Mouse (Mus musculus): Measurements from ENCODE around the gene Klhdc3. TPM values are rescaled to one million over a fixed set of nuclear protein-coding genes. Genes with fewer than 3 reads are reported as not detected.

Gene Klhdc3
- total and polyA plus RNA-seq, 2 experiments from 2014 or later: 91.5 to 179 TPM

GRCm38 (mm10) chr17:46644916-46645475 lies 35.7 kb downstream of the Klhdc3 start:
- ATAC-seq: no peak
- H3K27me3 ChIP-seq (ENCODE audit: insufficient read depth, low read length): no peaks in the 10 kb centered on the region

GRCm38 (mm10) chr17:46644152-46644805 lies 36.4 kb downstream of the Klhdc3 start:
- H3K27ac ChIP-seq: no peak overlapping the region
- TF ChIP-seq CTCF (IDR thresholded peaks at IDR 0.05; ENCODE audit: low read depth): no peak
- H3K4me2 ChIP-seq (ENCODE audit: low read depth, low read length): peak overlapping the region; percentile 94
- H3K9ac ChIP-seq (replicated peaks; ENCODE audit: low read length): peak overlapping the region; percentile 77; the same call in 1 of the 2 replicates
- no peaks in the 10 kb centered on the region for H3K27me3 ChIP-seq (ENCODE audit: insufficient read depth, low read length)
- H3K4me3 ChIP-seq (ENCODE audit: low read length): peak overlapping the region; percentile 59
- peaks cover 19% of the 10 kb centered on the region for H3K36me3 ChIP-seq (ENCODE audit: insufficient read depth, low read length)
- DNase-seq (ENCODE audit: low spot score) (no peak), ATAC-seq (no peak)
- 89% methylated on average over 12 of the region's 12 CpGs for WGBS
- peaks cover 8% of the 10 kb centered on the region; the same call in 1 of the 2 replicates for H3K4me1 ChIP-seq (ENCODE audit: insufficient read depth, low read length)
- H3K9me3 ChIP-seq (ENCODE audit: low read length): no peaks in the 10 kb centered on the region

More at GRCm38 (mm10) chr17:46644916-46645475, 35.7 kb downstream of the Klhdc3 start:
- H3K9me3 ChIP-seq (ENCODE audit: low read length): no peaks in the 10 kb centered on the region
- DNase-seq (ENCODE audit: low spot score): no peak
- H3K27ac ChIP-seq: peak overlapping the region; percentile 45; the same call in 1 of the 2 replicates
- peaks cover 17% of the 10 kb centered on the region for H3K36me3 ChIP-seq (ENCODE audit: insufficient read depth, low read length)
- peak overlapping the region; percentile 94 for H3K4me2 ChIP-seq (ENCODE audit: low read depth, low read length)
- no peak for TF ChIP-seq CTCF (IDR thresholded peaks at IDR 0.05; ENCODE audit: low read depth)
- WGBS: 6% methylated on average over 11 of the region's 11 CpGs
- peak overlapping the region; percentile 59 for H3K4me3 ChIP-seq (ENCODE audit: low read length)
- H3K9ac ChIP-seq (replicated peaks; ENCODE audit: low read length): peak overlapping the region; percentile 77
- H3K4me1 ChIP-seq (ENCODE audit: insufficient read depth, low read length): peaks cover 8% of the 10 kb centered on the region; the same call in 1 of the 2 replicates

GRCm38 (mm10) chr17:46642060-46642459 lies 38.7 kb downstream of the Klhdc3 start:
- no peaks in the 10 kb centered on the region for H3K27me3 ChIP-seq (ENCODE audit: insufficient read depth, low read length)
- DNase-seq (ENCODE audit: low spot score) (no peak), ATAC-seq (no peak)
- H3K9ac ChIP-seq (replicated peaks; ENCODE audit: low read length): no peak overlapping the region
- peaks cover 8% of the 10 kb centered on the region; the same call in 1 of the 2 replicates for H3K4me1 ChIP-seq (ENCODE audit: insufficient read depth, low read length)
- H3K36me3 ChIP-seq (ENCODE audit: insufficient read depth, low read length): peaks cover 26% of the 10 kb centered on the region
- no peak overlapping the region for H3K4me2 ChIP-seq (ENCODE audit: low read depth, low read length)
- TF ChIP-seq CTCF (IDR thresholded peaks at IDR 0.05; ENCODE audit: low read depth): no peak
- no peaks in the 10 kb centered on the region for H3K9me3 ChIP-seq (ENCODE audit: low read length)
- no peak overlapping the region for H3K27ac ChIP-seq
- WGBS: 95% methylated on average over 17 of the region's 17 CpGs
- no peak overlapping the region for H3K4me3 ChIP-seq (ENCODE audit: low read length)

- Histone ChIP-seq H3K4me3 (ENCODE audit: low read length) (no peak overlapping the region), H3K4me2 (ENCODE audit: low read depth, low read length) (no peak overlapping the region), H3K27me3 (ENCODE audit: insufficient read depth, low read length) (no peaks in the 10 kb centered on the region), H3K27ac (no peak overlapping the region), H3K9me3 (ENCODE audit: low read length) (no peaks in the 10 kb centered on the region), H3K36me3 (ENCODE audit: insufficient read depth, low read length) (peaks cover 26% of the 10 kb centered on the region), H3K9ac (replicated peaks; ENCODE audit: low read length) (no peak overlapping the region), H3K4me1 (ENCODE audit: insufficient read depth, low read length) (0 out of 2 replicates have a peak, but pooled peaks cover 4% of the 10 kb centered on the region)
- DNase-seq (ENCODE audit: low spot score) (no peak), ATAC-seq (no peak)
- TF ChIP-seq CTCF (IDR thresholded peaks at IDR 0.05; ENCODE audit: low read depth): no peak
- WGBS: 84% methylated on average over 9 of the region's 9 CpGs
Measured at GRCm38 (mm10) chr17:46639929-46640328, 40.8 kb downstream of the Klhdc3 start.

- Histone ChIP-seq H3K9ac (replicated peaks; ENCODE audit: low read length) (no peak overlapping the region), H3K36me3 (ENCODE audit: insufficient read depth, low read length) (peaks cover 25% of the 10 kb centered on the region), H3K9me3 (ENCODE audit: low read length) (no peaks in the 10 kb centered on the region), H3K27me3 (ENCODE audit: insufficient read depth, low read length) (no peaks in the 10 kb centered on the region), H3K4me1 (ENCODE audit: insufficient read depth, low read length) (no peaks in the 10 kb centered on the region), H3K27ac (no peak overlapping the region), H3K4me2 (ENCODE audit: low read depth, low read length) (peak overlapping the region; percentile 33), H3K4me3 (ENCODE audit: low read length) (no peak overlapping the region)
- peak; percentile 81 for TF ChIP-seq CTCF (IDR thresholded peaks at IDR 0.05; ENCODE audit: low read depth)
- WGBS: 11% methylated on average over 15 of the region's 15 CpGs
- peak; percentile 92 for DNase-seq (ENCODE audit: low spot score)
- ATAC-seq: peak; percentile 52
Measured at GRCm38 (mm10) chr17:46636831-46637523, 43.7 kb downstream of the Klhdc3 start.

GRCm38 (mm10) chr17:46629685-46630441 lies 50.9 kb downstream of the Klhdc3 start:
- no peak; the same call in 1 of the 2 replicates for TF ChIP-seq CTCF (IDR thresholded peaks at IDR 0.05; ENCODE audit: low read depth)
- 13% methylated on average over 12 of the region's 12 CpGs for WGBS
- DNase-seq (ENCODE audit: low spot score): peak; percentile 20
- Histone ChIP-seq H3K4me3 (ENCODE audit: low read length) (peak overlapping the region; percentile 96), H3K4me2 (ENCODE audit: low read depth, low read length) (peak overlapping the region; percentile 79), H3K36me3 (ENCODE audit: insufficient read depth, low read length) (peaks cover 8% of the 10 kb centered on the region; the same call in 1 of the 2 replicates), H3K27me3 (ENCODE audit: insufficient read depth, low read length) (no peaks in the 10 kb centered on the region), H3K9me3 (ENCODE audit: low read length) (no peaks in the 10 kb centered on the region), H3K27ac (peak overlapping the region; percentile 87), H3K9ac (replicated peaks; ENCODE audit: low read length) (peak overlapping the region; percentile 90), H3K4me1 (ENCODE audit: insufficient read depth, low read length) (peaks cover 16% of the 10 kb centered on the region; the same call in 1 of the 2 replicates)
- peak; percentile 47 for ATAC-seq
